Mouse (Mus musculus): ENCODE measurements around the gene 1600014C23Rik.

- no peak for TF ChIP-seq CTCF (IDR thresholded peaks at IDR 0.05; ENCODE audit: low read depth)
- no peak for TF ChIP-seq EP300 (optimal IDR thresholded peaks at IDR 0.05)
Observed at GRCm38 (mm10) chr17:45772096-45772495, 38.5 kb upstream of the 1600014C23Rik start.

Measured in stomach, postnatal 0 days (tissue).